Mouse (Mus musculus): ENCODE results near the gene Atn1.

GRCm38 (mm10) chr6:124803061-124803460 lies 46.7 kb upstream of the Atn1 start:
- peak; percentile 17; the same call in 1 of the 2 replicates for TF ChIP-seq CTCF (IDR thresholded peaks at IDR 0.05; ENCODE audit: low read depth)
- no peak for TF ChIP-seq EP300 (IDR thresholded peaks at IDR 0.05; ENCODE audit: low read depth)

Measured in liver, postnatal 0 days (tissue).